Mouse (Mus musculus): ENCODE measurements at regions not wholly inside any gene's neighbourhood (a gene's known extent, or its start where the extent isn't known, plus 50 kb on each side); places are given as distances from the start of the nearest gene placed in this dataset.

GRCm38 (mm10) chr14:97694238-97694637 is 475.3 kb downstream of the Dach1 start:
- DNase-seq (ENCODE audit: extremely low spot score, low spot score) = no peak
- Histone ChIP-seq H3K27me3 (ENCODE audit: poor library complexity, severe bottlenecking) (no peaks in the 10 kb centered on the region), H3K36me3 (replicated peaks) (no peaks in the 10 kb centered on the region), H3K4me1 (no peaks in the 10 kb centered on the region), H3K27ac (no peak overlapping the region), H3K4me3 (no peak overlapping the region), H3K9me3 (peaks cover 7% of the 10 kb centered on the region; the same call in 1 of the 2 replicates)
- 93% methylated on average over 1 of the region's 1 CpGs for WGBS

DNA sequence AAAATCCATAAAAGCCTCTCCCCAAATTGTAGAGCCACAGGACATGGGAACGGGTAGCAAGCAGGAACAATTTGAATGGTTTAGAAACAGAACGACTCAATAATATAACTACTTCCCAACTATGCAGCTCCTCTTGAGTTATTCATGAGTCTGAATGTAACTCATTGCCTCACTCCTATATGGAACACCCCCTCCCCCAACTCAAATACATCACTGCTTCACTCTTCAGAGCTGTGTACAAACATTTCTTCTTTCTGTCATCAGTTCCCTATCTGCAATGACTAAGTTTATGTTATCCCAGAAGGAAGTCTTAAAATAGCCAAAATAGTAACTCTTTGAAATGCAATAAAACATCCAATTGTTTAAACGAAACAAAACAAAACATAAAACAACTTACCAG is 484.9 kb downstream of the Dach1 start:
- Histone ChIP-seq H3K4me3 (no peak overlapping the region), H3K9me3 (no peaks in the 10 kb centered on the region), H3K4me1 (no peaks in the 10 kb centered on the region), H3K27me3 (ENCODE audit: poor library complexity, severe bottlenecking) (no peaks in the 10 kb centered on the region), H3K36me3 (replicated peaks) (no peaks in the 10 kb centered on the region), H3K27ac (no peak overlapping the region)
- DNase-seq (ENCODE audit: extremely low spot score, low spot score) = no peak
- 90% methylated on average over 3 of the region's 3 CpGs for WGBS

DNA sequence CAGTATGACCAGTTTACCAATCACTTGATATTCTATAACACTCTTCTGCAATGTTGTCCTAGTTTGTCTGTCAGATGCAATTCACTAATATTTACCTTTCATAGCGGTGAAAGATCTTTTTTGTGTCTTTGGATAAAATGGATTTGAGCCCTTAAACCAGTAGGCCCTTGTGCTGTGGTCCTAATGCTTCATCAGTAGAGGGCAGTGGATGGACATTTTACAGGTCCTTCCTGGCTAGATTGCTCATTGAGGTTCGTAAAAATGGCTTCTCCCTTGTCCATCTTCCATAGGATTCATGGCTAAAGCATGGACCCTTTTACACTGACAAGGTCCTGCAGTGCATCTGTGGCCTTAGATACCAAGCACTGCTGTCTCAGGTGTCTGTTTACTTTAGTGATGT is 501.8 kb downstream of the Dach1 start:
- H3K27ac ChIP-seq = no peak overlapping the region
- WGBS = 84% methylated on average over 2 of the region's 2 CpGs
- H3K9me3 ChIP-seq = no peaks in the 10 kb centered on the region
- H3K36me3 ChIP-seq (replicated peaks) = no peaks in the 10 kb centered on the region
- H3K4me1 ChIP-seq = no peaks in the 10 kb centered on the region
- DNase-seq (ENCODE audit: extremely low spot score, low spot score) = no peak
- no peaks in the 10 kb centered on the region for H3K27me3 ChIP-seq (ENCODE audit: poor library complexity, severe bottlenecking)
- no peak overlapping the region for H3K4me3 ChIP-seq

DNA sequence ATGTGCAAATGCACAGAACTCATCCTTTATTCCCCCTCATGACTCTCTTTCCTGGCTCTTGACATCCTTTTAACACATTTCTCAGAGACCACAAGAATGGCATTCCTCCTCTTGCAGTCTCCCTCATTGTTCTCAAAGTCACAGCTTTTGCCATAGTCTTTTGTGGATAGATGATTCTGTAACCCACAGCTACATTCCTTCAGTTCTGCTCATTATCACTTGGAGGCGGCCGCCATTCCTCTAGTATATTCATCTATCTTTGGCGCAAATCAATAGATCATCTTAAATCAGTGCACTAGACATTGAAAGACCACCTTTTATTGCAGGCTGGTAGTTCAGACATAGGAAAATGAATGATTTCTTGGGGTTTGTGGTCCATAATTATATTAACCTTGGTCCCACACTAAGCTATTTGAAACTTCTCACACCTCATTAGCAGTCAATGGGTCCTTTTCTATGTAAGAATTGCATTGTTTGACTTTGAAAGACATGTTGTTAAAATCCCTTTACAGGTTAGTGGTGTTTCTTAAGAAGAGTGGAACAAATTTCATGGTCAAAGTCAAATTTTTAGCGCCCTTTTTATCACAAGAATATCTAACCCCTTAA is 531.3 kb downstream of the Dach1 start:
- peaks cover 17% of the 10 kb centered on the region for H3K27me3 ChIP-seq (ENCODE audit: poor library complexity, severe bottlenecking)
- WGBS = 53% methylated on average over 4 of the region's 4 CpGs
- no peaks in the 10 kb centered on the region for H3K36me3 ChIP-seq (replicated peaks)
- H3K4me1 ChIP-seq = peaks cover 12% of the 10 kb centered on the region
- DNase-seq (ENCODE audit: extremely low spot score, low spot score) = no peak
- no peaks in the 10 kb centered on the region; the same call in 1 of the 2 replicates for H3K9me3 ChIP-seq
- no peak overlapping the region for H3K27ac ChIP-seq
- no peak overlapping the region for H3K4me3 ChIP-seq

DNA sequence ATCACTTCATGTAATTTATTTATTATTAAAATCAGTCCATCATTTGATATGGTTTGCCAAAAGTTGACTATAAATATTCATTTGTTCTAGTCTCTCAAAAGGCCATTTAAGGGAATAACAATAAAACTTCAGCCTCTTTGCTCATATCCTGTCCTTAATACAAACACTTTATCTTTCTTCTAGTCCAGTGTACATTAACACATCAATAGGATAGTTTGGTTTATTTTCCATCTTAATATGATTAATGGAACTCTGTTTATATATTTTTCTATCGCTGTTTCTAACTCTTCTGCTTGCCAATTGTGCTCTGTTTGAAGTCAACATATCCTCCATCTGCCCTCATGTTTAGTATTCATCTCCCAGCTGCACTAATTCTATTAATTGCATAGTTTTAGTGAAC is 558.1 kb downstream of the Dach1 start:
- WGBS = 90% methylated on average over 1 of the region's 1 CpGs
- H3K27me3 ChIP-seq (ENCODE audit: poor library complexity, severe bottlenecking) = no peaks in the 10 kb centered on the region

DNA sequence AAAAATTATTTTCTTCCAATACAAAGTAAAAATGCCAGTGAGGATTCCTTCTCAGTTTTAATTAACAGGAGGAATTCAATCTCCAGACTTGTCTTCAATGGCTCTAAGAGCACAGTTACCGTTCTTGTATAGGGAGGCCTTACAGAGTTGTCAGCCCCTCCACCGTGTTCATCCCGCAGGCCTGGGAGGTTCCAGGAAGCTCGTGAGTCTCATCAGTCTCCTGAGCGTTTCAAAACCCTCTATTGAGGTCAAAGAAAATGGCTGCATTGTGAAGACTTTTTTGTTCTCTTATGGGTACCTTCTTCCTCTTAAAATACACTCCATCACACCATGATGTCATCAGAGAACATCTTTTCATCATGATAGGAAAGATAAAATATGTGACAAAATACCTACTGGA is 572.9 kb downstream of the Dach1 start:
- Histone ChIP-seq H3K27ac (peak overlapping the region; percentile 25; the same call in 1 of the 2 replicates), H3K4me3 (no peak overlapping the region), H3K27me3 (ENCODE audit: poor library complexity, severe bottlenecking) (no peaks in the 10 kb centered on the region), H3K9me3 (no peaks in the 10 kb centered on the region), H3K36me3 (replicated peaks) (no peaks in the 10 kb centered on the region), H3K4me1 (peaks cover 17% of the 10 kb centered on the region)
- DNase-seq (ENCODE audit: extremely low spot score, low spot score) = no peak
- 36% methylated on average over 5 of the region's 5 CpGs for WGBS

More for the DNA sequence above, 558.1 kb downstream of the Dach1 start:
- no peak for DNase-seq (ENCODE audit: extremely low spot score, low spot score)
- H3K9me3 ChIP-seq = no peaks in the 10 kb centered on the region
- no peak overlapping the region for H3K4me3 ChIP-seq
- H3K27ac ChIP-seq = no peak overlapping the region
- no peaks in the 10 kb centered on the region for H3K36me3 ChIP-seq (replicated peaks)
- peaks cover 16% of the 10 kb centered on the region for H3K4me1 ChIP-seq

GRCm38 (mm10) chr14:97588611-97589010 is 581.0 kb downstream of the Dach1 start:
- H3K4me3 ChIP-seq = no peak overlapping the region
- 67% methylated on average over 4 of the region's 4 CpGs for WGBS
- peak overlapping the region; percentile 64 for H3K27ac ChIP-seq
- H3K36me3 ChIP-seq (replicated peaks) = no peaks in the 10 kb centered on the region
- no peaks in the 10 kb centered on the region for H3K9me3 ChIP-seq
- DNase-seq (ENCODE audit: extremely low spot score, low spot score) = no peak
- peaks cover 16% of the 10 kb centered on the region for H3K27me3 ChIP-seq (ENCODE audit: poor library complexity, severe bottlenecking)
- peaks cover 22% of the 10 kb centered on the region for H3K4me1 ChIP-seq

GRCm38 (mm10) chr14:97588182-97588581 is 581.4 kb downstream of the Dach1 start:
- peak; percentile 59 for DNase-seq (ENCODE audit: extremely low spot score, low spot score)

DNA sequence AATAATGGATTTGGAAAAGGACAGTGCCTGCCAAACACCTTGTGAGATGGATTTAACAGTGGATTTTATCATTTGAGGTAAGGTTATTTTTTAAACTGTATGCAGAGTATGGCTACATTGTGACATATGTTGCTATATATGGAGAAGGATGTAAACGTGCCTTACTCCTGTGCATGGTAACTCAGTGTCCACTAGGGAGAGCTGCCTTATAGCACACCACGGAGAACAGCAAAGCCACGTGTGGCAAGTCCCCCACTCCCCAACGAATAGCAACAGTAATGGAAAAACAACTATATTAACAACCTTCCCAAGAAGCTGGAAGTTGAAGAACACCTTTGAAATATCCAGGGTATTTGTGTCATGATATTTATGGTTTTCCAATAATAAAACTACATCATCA is 582.6 kb downstream of the Dach1 start:
- Histone ChIP-seq H3K27me3 (ENCODE audit: poor library complexity, severe bottlenecking) (peaks cover 16% of the 10 kb centered on the region), H3K27ac (no peak overlapping the region), H3K36me3 (replicated peaks) (no peaks in the 10 kb centered on the region), H3K9me3 (no peaks in the 10 kb centered on the region), H3K4me1 (peaks cover 30% of the 10 kb centered on the region), H3K4me3 (no peak overlapping the region)
- WGBS = 24% methylated on average over 4 of the region's 4 CpGs
- no peak for DNase-seq (ENCODE audit: extremely low spot score, low spot score)

More at GRCm38 (mm10) chr14:97588182-97588581, 581.4 kb downstream of the Dach1 start:
- H3K4me3 ChIP-seq = no peak overlapping the region
- H3K27me3 ChIP-seq (ENCODE audit: poor library complexity, severe bottlenecking) = peaks cover 16% of the 10 kb centered on the region
- H3K36me3 ChIP-seq (replicated peaks) = no peaks in the 10 kb centered on the region
- H3K4me1 ChIP-seq = peaks cover 26% of the 10 kb centered on the region
- peak overlapping the region; percentile 64 for H3K27ac ChIP-seq
- no peaks in the 10 kb centered on the region for H3K9me3 ChIP-seq
- WGBS = 7% methylated on average over 7 of the region's 7 CpGs

DNA sequence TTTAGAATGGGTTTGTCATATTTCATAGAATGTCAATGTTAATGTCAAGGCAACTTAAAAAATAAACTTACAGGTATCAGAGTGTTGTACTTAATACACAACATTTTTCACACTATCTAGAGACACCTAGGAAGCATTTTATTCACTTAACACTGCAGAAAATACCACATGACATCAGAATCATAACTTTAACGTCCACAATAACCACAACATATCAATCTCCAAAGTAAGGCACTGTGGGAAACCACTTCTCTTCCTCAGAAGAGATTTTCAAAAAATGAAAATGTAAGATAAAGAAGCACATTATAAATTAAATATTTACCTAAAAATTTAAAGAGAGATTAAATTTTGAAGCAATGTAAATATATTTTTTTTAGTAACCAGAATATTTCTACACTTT is 599.3 kb downstream of the Dach1 start:
- no peak overlapping the region for H3K27ac ChIP-seq
- H3K36me3 ChIP-seq (replicated peaks) = no peaks in the 10 kb centered on the region
- H3K9me3 ChIP-seq = no peaks in the 10 kb centered on the region
- WGBS = 90% methylated on average over 1 of the region's 1 CpGs
- no peak for DNase-seq (ENCODE audit: extremely low spot score, low spot score)
- H3K4me3 ChIP-seq = no peak overlapping the region
- H3K27me3 ChIP-seq (ENCODE audit: poor library complexity, severe bottlenecking) = no peaks in the 10 kb centered on the region
- H3K4me1 ChIP-seq = no peaks in the 10 kb centered on the region

DNA sequence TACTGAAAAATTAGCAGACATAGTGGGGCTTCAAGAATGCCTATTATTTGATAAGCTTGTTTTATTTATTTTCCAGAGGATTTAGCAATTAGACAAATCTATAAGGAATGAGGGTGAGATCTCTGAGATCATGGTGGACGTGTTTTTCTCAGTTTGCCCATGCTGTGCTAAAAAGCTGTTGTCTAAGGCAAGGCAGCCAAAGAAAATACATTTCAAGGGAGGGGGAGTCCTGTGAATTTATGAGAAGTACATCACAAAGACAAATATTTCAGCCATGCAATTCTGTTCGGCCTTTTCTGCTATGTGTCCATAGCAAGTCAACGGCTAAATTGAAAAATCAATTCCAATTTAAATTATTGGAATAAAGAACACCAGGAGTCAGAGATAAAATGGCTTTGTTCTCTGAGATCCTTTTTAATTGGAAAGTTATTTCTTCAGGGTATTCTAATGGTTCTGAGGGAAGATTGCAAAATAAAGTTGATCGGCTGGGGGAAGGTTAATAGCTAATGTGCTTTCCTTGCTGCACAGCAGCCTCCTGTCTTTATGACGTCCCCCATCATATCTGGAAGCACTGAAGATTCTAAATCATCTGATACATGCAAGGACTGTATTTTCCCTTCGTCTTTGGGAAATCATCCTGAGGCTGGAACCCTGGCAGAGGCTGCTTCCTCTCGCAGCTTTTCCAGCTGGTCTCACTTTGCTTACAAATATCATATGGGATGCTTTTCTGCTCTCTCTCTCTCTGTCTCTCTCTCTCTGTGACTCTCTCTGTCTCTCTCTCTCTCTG is 609.3 kb downstream of the Dach1 start:
- no peak for DNase-seq (ENCODE audit: extremely low spot score, low spot score)
- H3K36me3 ChIP-seq (replicated peaks) = no peaks in the 10 kb centered on the region
- WGBS = 34% methylated on average over 7 of the region's 7 CpGs
- H3K27ac ChIP-seq = peak overlapping the region; percentile 49; the same call in 1 of the 2 replicates
- no peak overlapping the region for H3K4me3 ChIP-seq
- H3K4me1 ChIP-seq = peaks cover 19% of the 10 kb centered on the region
- no peaks in the 10 kb centered on the region for H3K9me3 ChIP-seq
- H3K27me3 ChIP-seq (ENCODE audit: poor library complexity, severe bottlenecking) = no peaks in the 10 kb centered on the region

DNA sequence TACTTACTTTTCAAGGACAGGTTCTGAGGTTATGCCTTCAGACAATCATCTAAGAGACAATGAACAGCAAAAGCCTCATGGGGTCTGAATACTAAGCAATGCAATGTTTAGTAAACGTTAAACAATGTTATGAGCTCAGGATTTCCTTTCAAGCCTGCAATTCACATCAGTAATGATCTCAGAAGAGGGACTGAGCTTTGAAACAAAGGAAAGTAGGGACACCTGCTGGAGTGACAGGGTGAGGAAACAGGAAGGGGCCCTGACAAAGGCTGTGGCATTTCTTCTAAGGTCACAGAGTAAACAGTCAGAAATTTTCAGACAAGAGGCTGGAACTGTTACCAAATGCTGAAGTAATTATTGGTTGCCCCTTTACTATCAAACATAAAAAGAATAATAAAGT is 610.0 kb downstream of the Dach1 start:
- Histone ChIP-seq H3K4me1 (peaks cover 19% of the 10 kb centered on the region), H3K9me3 (no peaks in the 10 kb centered on the region), H3K27ac (no peak overlapping the region), H3K27me3 (ENCODE audit: poor library complexity, severe bottlenecking) (no peaks in the 10 kb centered on the region), H3K4me3 (no peak overlapping the region), H3K36me3 (replicated peaks) (no peaks in the 10 kb centered on the region)
- 0% methylated on average over 1 of the region's 1 CpGs for WGBS
- no peak for DNase-seq (ENCODE audit: extremely low spot score, low spot score)

- 90% methylated on average over 2 of the region's 2 CpGs for WGBS
- DNase-seq (ENCODE audit: extremely low spot score, low spot score) = no peak
- Histone ChIP-seq H3K36me3 (replicated peaks) (no peaks in the 10 kb centered on the region), H3K27me3 (ENCODE audit: poor library complexity, severe bottlenecking) (no peaks in the 10 kb centered on the region), H3K4me3 (no peak overlapping the region), H3K4me1 (peaks cover 19% of the 10 kb centered on the region), H3K27ac (no peak overlapping the region), H3K9me3 (no peaks in the 10 kb centered on the region)
These were observed 611.3 kb downstream of the Dach1 start for GRCm38 (mm10) chr14:97558289-97558688.
